Mouse (Mus musculus) small intestine, adult 2 months (tissue): Measurements from ENCODE around the gene Gm26657.

ENCODE experiments used
- CTCF ChIP-seq: fragments of 200-500 bp; IDR thresholded peaks from 2 replicates; pipeline ENCODE4 v1.5.1; 2012; ENCODE audit warnings: low read depth, mild to moderate bottlenecking, control low read depth, inconsistent platforms, low read length, moderate library complexity, mixed read lengths; ENCODE audit not compliant: insufficient replicate concordance, insufficient read length; ENCODE audit errors: extremely low read depth
- POLR2A ChIP-seq: fragments of 200-500 bp; IDR thresholded peaks from 2 replicates; pipeline ENCODE4 v1.6.1; 2012; ENCODE audit warnings: low read depth, mild to moderate bottlenecking, control low read depth, inconsistent platforms, low read length, moderate library complexity

DNA sequence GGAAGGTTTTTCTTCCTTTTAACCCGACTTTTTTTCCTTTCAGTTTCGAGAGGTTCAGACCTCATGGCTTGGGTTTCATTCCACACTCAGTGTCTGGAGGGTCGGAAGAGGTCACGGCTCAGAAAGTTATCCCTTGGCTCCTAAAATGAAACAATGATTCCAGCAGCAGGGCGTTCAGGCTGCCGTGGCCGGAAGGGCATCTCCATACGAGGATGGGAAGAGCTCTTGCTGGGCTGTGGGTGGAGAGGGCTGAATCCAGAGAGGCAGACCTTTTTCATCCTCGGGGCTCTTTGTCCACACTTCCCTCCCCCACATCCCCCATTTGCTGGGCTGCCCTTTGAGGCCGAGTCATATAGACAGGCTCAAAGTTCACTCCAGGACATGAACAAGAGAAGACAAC lies 37.6 kb upstream of the Gm26657 start:
- no peak for TF ChIP-seq CTCF
- no peak for TF ChIP-seq POLR2A
